8 mouse cellular contexts compared by ENCODE assay signal in the genomic region with DNA sequence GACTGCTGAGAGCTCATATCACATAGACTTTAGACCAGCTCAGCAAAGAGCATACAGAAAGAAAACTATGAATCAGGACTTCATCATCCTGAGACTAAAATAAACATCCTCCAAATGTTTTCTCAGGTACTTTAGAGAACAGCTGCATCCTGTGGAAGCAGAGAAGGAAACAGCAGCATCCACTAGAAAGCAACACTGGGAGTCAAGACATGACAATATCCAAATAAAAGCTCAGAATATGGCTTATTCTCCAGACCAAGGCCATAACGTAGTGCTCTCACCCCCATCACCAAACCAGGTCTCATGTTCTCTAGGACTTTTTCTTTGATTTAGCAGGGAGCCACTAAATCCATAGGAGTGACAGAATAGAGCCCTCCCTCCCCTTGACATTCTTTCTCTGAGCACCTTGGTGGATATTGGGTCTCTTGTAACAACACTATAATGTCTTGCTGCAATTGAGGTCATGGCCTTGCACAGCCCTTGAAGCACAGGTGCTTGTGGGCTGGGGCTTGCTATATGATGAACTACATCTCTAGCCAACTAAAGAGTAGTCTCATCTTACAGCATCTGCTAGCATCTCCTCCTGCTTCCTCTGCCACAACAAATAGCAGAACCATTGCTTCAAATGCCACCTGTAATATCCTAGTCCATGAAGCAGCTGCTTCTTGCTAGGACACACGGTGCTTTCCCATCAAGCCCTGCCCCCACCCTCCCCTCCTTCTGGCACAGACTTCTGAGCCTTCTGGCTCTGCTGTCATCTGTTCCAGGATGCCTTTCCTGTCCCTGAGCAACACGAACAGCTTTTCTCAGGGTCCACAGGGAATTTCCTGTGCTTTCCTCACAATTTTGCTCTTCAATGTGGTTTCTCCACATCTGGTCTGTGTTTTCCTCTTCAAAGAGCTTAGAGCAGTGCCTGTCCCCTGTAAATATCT.
A peak's percentile ranks its signal among the peaks of the same experiment; 100 is the strongest.
DNase-seq lines count a peak whose midpoint lies in the region; ATAC-seq lines count a peak whose summit lies in the region.

No protein-coding gene starts in this region.

- 20% methylated on average over 3 of the region's 3 CpGs for WGBS in embryonic facial prominence, embryonic 13.5 days
- WGBS in heart, embryonic 11.5 days (ENCODE audit: insufficient replicate concordance) = 20% methylated on average over 3 of the region's 3 CpGs

- no peaks in the 10 kb centered on the region for H3K9me3 ChIP-seq in embryonic facial prominence, embryonic 13.5 days
- no peaks in the 10 kb centered on the region for H3K9me3 ChIP-seq in heart, embryonic 11.5 days (replicated peaks; ENCODE audit: control insufficient read depth, low read length)

- H3K4me1 ChIP-seq in embryonic facial prominence, embryonic 13.5 days = peaks cover 13% of the 10 kb centered on the region
- no peaks in the 10 kb centered on the region for H3K4me1 ChIP-seq in heart, embryonic 11.5 days (ENCODE audit: control insufficient read depth, insufficient read depth, low read length)

- intact Hi-C loops in left cerebral cortex, postnatal 10 days (cut with DNase I) = loop anchor here (10.0 kb wide), 1 partner anchor 78 kb away; no protein-coding TSS in a partner anchor
- intact Hi-C loops in left cerebral cortex, postnatal 4 days (cut with DNase I) = no loop called here

- no peak overlapping the region for H3K9ac ChIP-seq in embryonic facial prominence, embryonic 13.5 days
- H3K9ac ChIP-seq in heart, embryonic 11.5 days (ENCODE audit: low read depth, low read length) = no peak overlapping the region

- H3K36me3 ChIP-seq in embryonic facial prominence, embryonic 13.5 days = no peaks in the 10 kb centered on the region
- H3K36me3 ChIP-seq in heart, embryonic 11.5 days (ENCODE audit: control insufficient read depth, insufficient read depth, low read length) = no peaks in the 10 kb centered on the region

- H3K4me3 ChIP-seq in embryonic facial prominence, embryonic 13.5 days = no peak overlapping the region
- no peak overlapping the region for H3K4me3 ChIP-seq in heart, embryonic 11.5 days (ENCODE audit: low read depth, low read length)

- H3K4me2 ChIP-seq in embryonic facial prominence, embryonic 13.5 days = no peak overlapping the region
- H3K4me2 ChIP-seq in heart, embryonic 11.5 days = no peak overlapping the region

- peak overlapping the region; percentile 9; the same call in 1 of the 2 replicates for H3K27ac ChIP-seq in embryonic facial prominence, embryonic 13.5 days
- 0 out of 2 replicates have a peak overlapping the region, but pooled peaks have one; percentile 69 for H3K27ac ChIP-seq in heart, embryonic 11.5 days (ENCODE audit: low read depth, low read length)

- peak; percentile 8 to 82 for DNase-seq in left cerebral cortex, postnatal 10 days (ENCODE audit: extremely low spot score in 1 of 2, low spot score in 2 of 2)
- DNase-seq in left cerebral cortex, adult 11 months (ENCODE audit: low spot score) = no peak
- DNase-seq in left cerebral cortex, postnatal 4 days = peak; percentile 89
- DNase-seq in skeletal muscle tissue, adult 2 months (ENCODE audit: low read depth, low spot score) = peak; percentile 54
- no peak for DNase-seq in ovary, postnatal 10 days (ENCODE audit: low spot score)
- no peak for DNase-seq in frontal cortex, postnatal 14 days (ENCODE audit: low spot score in 2 of 2)

- peak; percentile 56; the same call in 1 of the 2 replicates for ATAC-seq in embryonic facial prominence, embryonic 13.5 days (ENCODE audit: insufficient number of reproducible peaks, insufficient read depth, low FRiP score, low TSS enrichment, low read depth)
- ATAC-seq in heart, embryonic 11.5 days (replicated peaks; ENCODE audit: insufficient number of reproducible peaks, low FRiP score, low TSS enrichment) = peak; percentile 68

- H3K27me3 ChIP-seq in embryonic facial prominence, embryonic 13.5 days = no peaks in the 10 kb centered on the region
- H3K27me3 ChIP-seq in heart, embryonic 11.5 days (ENCODE audit: control insufficient read depth, insufficient read depth, low read length) = no peaks in the 10 kb centered on the region

Comparison
In these comparisons a context has a peak if more than half of its experiments do, and no peak if none do; other contexts are left out.
1. DNase-seq: peak in left cerebral cortex, postnatal 10 days (2 of 2), left cerebral cortex, postnatal 4 days (single experiment) and skeletal muscle tissue, adult 2 months (single experiment); none in left cerebral cortex, adult 11 months (single experiment), ovary, postnatal 10 days (single experiment) and frontal cortex, postnatal 14 days (0 of 2).